Mouse (Mus musculus) lung, adult 2 months (tissue): ENCODE results near the gene Kalrn.

Experiments used
- CTCF ChIP-seq: fragments of 200-500 bp; IDR thresholded peaks from 2 replicates; pipeline ENCODE4 v1.5.1; 2011; ENCODE audit warnings: mild to moderate bottlenecking, low read length, control low read depth; ENCODE audit not compliant: insufficient read depth
- POLR2A ChIP-seq: fragments of 200-500 bp; IDR thresholded peaks from 2 replicates; pipeline ENCODE4 v1.6.1; 2011; ENCODE audit warnings: low read depth, mild to moderate bottlenecking, control low read depth, low read length, borderline replicate concordance; ENCODE audit errors: extremely low read depth

GRCm38 (mm10) chr16:34151528-34152071, 421.7 kb downstream of the Kalrn start:
- no peak for TF ChIP-seq CTCF
- no peak for TF ChIP-seq POLR2A
